Mouse (Mus musculus): ENCODE results near the gene Olfr551.
"Not testable (repeated sequence)": the region's sequence is repeated elsewhere in the genome, so short reads cannot be mapped to it uniquely, and the experiment has no call there.

Olfr551 gene
- long read RNA-seq, experiment 1: 0 reads
- long read RNA-seq, experiment 2: 0 reads

- intact Hi-C loops (cut with DNase I): no loop called here
Measured at GRCm38 (mm10) chr7:102591786-102592185, at the start of gene Olfr551. Olfr551 (minus strand) TSS chr7:102591886.

GRCm38 (mm10) chr7:102638132-102638531 lies 46.4 kb upstream of the Olfr551 start, which contains the start of gene Olfr554:
Olfr554 (plus strand) TSS chr7:102638432.
- intact Hi-C loops (cut with DNase I): no loop called here

GRCm38 (mm10) chr7:102636665-102637064 lies 45.0 kb upstream of the Olfr551 start:
- intact Hi-C loops (cut with DNase I): loop anchor here (2.0 kb wide), 1 partner anchor 122 kb away; no protein-coding TSS in a partner anchor

- intact Hi-C loops (cut with DNase I): not testable (repeated sequence)
Measured at GRCm38 (mm10) chr7:102620368-102620767, 28.7 kb upstream of the Olfr551 start.

- intact Hi-C loops (cut with DNase I): no loop called here
Measured at GRCm38 (mm10) chr7:102619608-102620007, 27.9 kb upstream of the Olfr551 start.

- intact Hi-C loops (cut with DNase I): no loop called here
Measured at GRCm38 (mm10) chr7:102618118-102618517, 26.4 kb upstream of the Olfr551 start, which contains the start of gene Olfr553. Olfr553 (minus strand) TSS chr7:102618218.

- intact Hi-C loops (cut with DNase I): no loop called here
Measured at GRCm38 (mm10) chr7:102597378-102598031, 5.8 kb upstream of the Olfr551 start, which contains the start of gene Olfr552. Olfr552 (plus strand) TSS chr7:102597770.

- intact Hi-C loops (cut with DNase I): no loop called here
Measured at GRCm38 (mm10) chr7:102575998-102576397, 15.7 kb downstream of the Olfr551 start.

GRCm38 (mm10) chr7:102573174-102573830 lies 18.4 kb downstream of the Olfr551 start:
- intact Hi-C loops (cut with DNase I): no loop called here

- intact Hi-C loops (cut with DNase I): no loop called here
Measured at GRCm38 (mm10) chr7:102571142-102571541, 20.5 kb downstream of the Olfr551 start, which contains the start of gene Olfr550. Olfr550 (plus strand) TSS chr7:102571442.

GRCm38 (mm10) chr7:102566219-102566618 lies 25.5 kb downstream of the Olfr551 start:
- intact Hi-C loops (cut with DNase I): no loop called here

GRCm38 (mm10) chr7:102564999-102565997 lies 26.4 kb downstream of the Olfr551 start, which contains the start of gene Trim21:
Trim21 (minus strand) TSS chr7:102565486.
- intact Hi-C loops (cut with DNase I): no loop called here

GRCm38 (mm10) chr7:102553279-102553678 lies 38.4 kb downstream of the Olfr551 start:
- intact Hi-C loops (cut with DNase I): no loop called here

- intact Hi-C loops (cut with DNase I): no loop called here
Measured at GRCm38 (mm10) chr7:102549570-102549969, 42.1 kb downstream of the Olfr551 start, which contains the start of gene Olfr549. Olfr549 (plus strand) TSS chr7:102549870.

- intact Hi-C loops (cut with DNase I): no loop called here
Measured at GRCm38 (mm10) chr7:102541251-102541650, 50.4 kb downstream of the Olfr551 start.

GRCm38 (mm10) chr7:102540596-102540995 lies 51.1 kb downstream of the Olfr551 start, which contains the start of gene Olfr548-ps1:
Olfr548-ps1 (plus strand) TSS chr7:102540896.
- intact Hi-C loops (cut with DNase I): no loop called here

GRCm38 (mm10) chr7:102534449-102534848 lies 57.2 kb downstream of the Olfr551 start, which contains the start of gene Olfr547:
Olfr547 (plus strand) TSS chr7:102534749.
- intact Hi-C loops (cut with DNase I): no loop called here

Measured in adrenal gland (tissue).